Mouse (Mus musculus): ENCODE results near the gene Eif2ak1.
"Not testable (repeated sequence)": the region's sequence is repeated elsewhere in the genome, so short reads cannot be mapped to it uniquely, and the experiment has no call there.

The Eif2ak1 gene

DNA sequence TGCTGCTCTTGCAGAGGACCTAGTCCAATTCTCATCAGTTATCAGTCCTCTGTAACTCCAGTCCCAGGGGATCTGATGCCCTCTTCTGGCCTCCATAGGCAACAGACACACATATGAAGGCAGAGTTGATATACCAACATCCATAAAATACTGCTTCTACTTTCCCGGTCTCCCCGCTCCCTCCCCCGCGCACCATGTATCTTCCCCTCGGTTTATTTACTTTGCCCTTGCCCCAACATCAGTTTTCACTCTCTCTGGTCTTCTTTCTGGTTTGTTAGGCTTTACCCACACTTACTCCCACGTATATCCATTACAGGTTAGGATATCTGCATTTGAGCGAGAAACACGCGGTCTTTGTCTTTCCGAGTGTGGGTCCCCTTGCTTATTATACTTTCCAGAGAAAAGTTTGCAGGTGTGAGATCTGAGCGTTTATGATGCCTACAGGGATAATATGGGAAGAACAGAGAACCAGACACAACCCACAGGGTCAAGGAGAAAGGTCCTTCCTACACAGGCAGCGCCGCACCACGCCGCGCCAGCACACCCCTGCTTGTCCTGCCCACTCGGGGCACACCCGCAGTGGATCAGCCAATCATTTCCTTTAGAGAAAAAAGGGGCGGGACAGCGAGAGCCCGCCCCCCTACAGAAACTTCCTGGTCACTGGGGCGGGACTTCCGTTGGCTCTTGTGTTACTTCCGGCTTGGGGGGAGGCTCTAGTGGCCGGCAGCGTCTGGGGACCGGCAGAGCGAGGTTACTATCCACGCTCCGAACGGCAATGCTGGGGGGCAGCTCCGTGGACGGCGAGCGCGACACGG lies at the start of gene Eif2ak1:
TSS of gene Eif2ak1 (plus strand) at position 673 of the 815 bp plus-strand sequence.
- DNase-seq (ENCODE audit: low read depth, low spot score) = peak; percentile 93

DNA sequence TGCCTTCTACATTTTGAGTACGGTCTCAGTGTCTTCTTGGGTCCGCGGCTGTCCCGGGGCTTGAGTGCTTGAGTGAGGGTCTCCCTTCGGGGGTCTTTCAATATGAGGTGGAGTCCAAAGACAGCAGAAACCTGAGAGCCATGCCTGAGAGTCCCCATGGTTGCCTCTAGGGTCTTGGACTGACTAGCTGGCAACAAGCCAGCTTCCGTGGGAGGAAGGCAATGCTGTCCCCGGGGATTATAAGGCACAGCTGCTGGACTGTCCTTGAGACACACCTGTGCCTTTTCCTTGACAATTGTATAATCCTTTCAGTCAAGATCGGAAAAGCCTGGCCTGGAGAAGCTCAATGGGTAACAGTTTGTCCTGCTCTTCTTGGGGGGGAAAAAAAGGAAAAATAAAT lies 35.6 kb upstream of the Eif2ak1 start:
- DNase-seq (ENCODE audit: low read depth, low spot score) = no peak

DNA sequence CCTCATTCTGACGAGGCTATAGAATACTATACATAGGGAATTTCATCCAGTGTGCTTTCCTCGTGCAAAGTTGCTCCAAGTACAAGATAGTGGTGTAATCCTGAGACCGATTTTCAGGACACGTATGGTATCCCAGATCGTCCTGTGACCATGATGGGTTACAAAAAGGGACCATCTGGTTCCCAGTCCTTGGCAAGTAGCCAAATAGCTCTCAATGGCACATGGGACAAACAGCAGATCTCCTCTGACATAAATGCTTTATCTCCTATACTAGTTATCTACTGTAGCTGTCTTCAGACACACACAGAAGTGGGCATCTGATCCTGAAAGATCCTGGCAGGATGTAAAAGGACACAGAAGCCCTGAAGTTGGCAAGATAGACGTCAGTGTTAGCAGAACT lies 32.2 kb upstream of the Eif2ak1 start:
- DNase-seq (ENCODE audit: low read depth, low spot score) = no peak

DNA sequence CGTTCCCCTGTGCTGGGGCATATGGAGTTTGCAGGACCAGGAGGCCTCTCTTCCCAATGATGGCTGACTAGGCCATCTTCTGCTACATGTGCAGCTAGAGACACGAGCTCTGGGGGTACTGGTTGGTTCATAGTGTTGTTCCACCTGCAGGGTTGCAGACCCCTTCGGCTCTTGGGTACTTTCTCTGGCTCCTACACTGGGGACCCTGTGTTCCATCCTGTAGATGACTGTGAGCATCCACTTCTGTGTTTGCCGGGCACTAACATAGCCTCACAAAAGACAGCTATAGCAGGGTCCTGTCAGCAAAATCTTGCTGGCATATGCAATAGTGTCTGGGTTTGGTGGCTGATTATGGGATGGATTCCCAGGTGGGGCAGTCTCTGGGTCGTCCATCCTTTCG lies 16.4 kb upstream of the Eif2ak1 start:
- DNase-seq (ENCODE audit: low read depth, low spot score) = not testable (repeated sequence)

DNA sequence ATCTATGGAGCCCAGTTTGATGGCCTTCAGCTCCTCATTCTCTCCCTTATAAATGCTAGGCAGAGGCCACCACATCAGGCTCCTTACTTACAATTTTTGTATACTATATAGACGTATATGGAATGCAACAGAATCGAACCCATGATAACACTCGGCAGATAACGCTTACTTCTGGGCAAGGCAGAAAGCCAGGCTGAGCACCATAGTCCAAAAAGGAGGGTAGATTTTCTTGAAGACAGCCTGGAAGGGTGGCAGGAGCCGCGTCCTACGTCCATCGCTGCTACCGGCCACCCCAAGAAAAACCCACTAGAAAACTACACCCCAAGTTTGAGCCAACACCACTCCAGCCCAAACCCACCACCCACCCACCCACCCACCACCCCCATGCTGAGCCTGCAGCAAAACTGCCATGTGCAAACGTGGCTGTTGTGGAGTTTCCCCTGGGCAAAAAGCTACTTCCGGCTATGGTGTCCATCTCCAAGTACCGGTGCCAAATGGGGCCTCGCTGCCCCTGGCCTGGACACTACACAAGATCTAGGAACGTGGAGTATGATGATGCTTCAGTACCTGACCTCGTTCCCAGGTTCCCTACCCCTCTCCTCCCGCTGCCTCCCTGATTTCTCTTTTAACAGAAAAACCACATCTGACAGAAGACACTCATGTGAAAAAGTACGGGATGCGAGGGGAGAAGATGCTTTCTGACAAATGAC lies 13.4 kb upstream of the Eif2ak1 start:
- no peak for DNase-seq (ENCODE audit: low read depth, low spot score)

DNA sequence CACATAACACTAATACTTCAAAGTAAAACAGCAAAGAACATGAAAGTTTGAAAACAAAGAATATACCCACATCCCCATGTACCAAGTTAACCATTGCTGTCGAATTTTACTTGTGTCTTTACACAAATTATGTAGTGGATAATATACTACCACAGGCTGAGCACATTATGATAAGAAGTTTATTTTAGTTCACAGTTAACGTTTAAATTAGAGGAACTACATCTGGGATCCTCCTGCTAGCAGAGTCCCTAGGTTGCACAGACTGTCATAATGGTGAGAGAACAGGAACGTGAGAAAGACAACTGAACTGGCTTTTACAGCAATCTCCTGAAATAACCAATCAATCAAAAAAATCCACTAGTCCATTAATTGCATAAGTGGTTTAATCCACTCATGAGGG lies 10.3 kb upstream of the Eif2ak1 start:
- DNase-seq (ENCODE audit: low read depth, low spot score) = no peak

DNA sequence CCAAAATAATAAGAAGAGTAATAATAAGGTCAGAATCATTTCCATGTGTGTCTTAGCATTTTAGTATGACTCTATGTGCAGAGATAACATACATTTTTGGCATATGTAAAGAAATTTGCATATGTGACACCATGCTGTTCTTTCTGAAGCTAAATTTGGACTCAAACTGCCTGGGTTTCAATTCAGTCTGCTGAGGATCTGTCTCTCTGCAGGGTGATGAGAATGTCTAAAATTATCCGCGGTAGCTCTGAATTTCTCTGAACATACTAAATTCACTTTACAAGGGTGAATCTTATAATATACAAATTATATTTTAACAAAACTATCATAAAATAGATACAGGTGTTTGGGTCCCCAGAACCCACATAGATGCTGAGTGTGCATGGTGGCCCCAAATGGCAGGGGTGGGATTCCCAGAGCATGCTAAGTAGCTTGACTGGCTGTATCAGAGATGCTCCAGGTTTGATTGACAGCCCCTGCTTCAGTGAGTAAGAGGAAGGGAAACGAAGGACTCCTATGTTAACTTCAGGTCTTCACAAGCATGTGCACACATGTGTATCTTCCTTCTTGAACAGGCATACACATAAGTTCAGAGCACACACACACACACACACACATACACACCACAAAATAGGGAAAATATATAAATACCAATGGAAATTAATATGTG lies 8.0 kb upstream of the Eif2ak1 start:
- DNase-seq (ENCODE audit: low read depth, low spot score) = no peak

DNA sequence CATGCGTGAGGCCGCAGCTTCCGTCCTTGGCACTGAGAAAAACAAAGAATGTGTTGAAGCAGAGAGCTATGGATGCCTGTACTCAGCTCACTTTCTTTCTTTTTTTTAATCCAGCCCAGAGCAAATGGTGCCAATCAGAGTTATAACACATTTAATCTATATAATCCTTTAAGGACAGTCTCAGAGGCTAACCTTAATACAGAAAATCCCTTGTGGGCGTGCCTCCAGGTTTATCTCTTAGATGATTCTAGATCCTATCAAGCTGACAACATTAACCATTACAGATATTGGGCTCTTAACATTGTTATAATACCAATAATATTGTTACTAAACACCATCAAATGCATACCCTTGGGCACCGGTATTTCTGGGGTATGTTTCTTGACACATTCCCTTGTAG lies 5.9 kb upstream of the Eif2ak1 start:
- peak; percentile 53 for DNase-seq (ENCODE audit: low read depth, low spot score)

DNA sequence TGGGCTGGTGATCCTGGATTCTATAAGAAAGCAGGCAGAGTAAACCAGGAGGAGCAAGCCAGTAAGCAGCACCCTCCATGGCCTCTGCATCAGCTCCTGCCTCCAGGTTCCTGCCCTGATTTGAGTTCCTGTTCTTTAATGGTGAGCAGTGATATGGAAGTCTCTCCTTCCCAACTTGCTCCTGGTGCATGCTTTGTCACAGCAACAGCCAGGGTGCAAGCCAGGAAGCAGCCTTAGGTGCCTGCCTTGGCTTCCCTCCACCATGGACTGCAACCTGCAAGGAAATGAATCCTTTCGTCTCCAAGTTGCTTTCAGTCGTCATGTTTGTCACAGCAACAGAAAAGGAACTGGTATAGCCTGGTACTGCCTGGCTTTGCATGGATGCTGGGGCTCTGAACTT lies 3.0 kb upstream of the Eif2ak1 start:
- no peak for DNase-seq (ENCODE audit: low read depth, low spot score)

DNA sequence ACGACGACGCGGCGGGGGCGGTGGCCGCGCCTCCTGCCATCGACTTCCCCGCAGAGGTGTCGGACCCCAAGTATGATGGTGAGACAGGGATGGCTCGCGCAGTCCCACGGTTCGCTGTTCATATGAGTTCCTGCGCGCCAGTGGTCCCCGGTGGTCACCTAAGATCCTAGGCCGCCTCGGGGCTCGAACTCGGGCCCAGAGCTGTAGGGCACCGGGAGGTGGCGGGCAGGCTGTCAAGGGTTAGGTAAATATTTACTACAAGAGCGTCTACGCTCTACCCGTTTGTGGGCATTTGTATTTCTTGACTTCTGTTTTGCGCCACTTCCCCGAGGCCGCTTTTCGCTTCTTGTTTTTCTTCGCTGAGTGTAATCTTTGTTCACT lies 333 bp downstream of the Eif2ak1 start:
- no peak for DNase-seq (ENCODE audit: low read depth, low spot score)

DNA sequence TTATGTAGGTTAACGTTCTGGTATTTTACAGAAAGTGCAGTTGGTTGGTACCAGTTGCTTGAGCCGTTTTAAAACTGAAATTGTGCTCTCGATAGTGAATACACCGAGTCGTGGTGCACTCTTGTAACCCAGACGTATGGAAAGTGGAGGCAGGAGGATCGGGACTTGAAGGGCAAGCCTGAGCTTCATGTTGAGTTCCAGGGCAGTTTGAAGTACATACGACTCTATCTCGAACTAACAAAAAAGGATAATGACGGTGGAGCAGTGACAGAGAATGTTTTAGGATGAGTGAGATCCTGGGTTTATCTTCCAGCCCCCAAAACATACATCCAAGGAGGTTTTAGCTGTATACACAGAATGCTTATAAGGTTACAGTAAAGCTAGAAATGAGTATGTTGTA lies 873 bp downstream of the Eif2ak1 start:
- no peak for DNase-seq (ENCODE audit: low read depth, low spot score)

DNA sequence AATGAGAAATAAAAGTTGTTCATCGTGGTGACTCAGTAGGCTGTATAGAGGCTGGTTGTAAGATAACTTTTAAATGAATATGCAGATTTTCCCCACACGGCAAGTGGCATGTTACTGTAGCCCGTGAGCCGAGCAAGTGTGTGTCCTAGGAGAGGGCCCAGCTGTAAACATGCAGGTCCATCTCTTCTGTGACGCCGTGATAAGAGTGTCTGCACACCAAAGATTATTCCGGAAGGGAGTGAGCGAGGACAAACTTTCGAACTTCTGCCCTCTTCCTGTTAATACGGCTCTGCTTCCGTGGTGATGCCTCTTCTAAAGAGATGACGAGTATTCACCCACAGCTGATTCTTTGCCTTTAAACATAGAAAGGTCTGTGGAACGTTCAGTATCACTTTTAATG lies 1.4 kb downstream of the Eif2ak1 start:
- no peak for DNase-seq (ENCODE audit: low read depth, low spot score)

DNA sequence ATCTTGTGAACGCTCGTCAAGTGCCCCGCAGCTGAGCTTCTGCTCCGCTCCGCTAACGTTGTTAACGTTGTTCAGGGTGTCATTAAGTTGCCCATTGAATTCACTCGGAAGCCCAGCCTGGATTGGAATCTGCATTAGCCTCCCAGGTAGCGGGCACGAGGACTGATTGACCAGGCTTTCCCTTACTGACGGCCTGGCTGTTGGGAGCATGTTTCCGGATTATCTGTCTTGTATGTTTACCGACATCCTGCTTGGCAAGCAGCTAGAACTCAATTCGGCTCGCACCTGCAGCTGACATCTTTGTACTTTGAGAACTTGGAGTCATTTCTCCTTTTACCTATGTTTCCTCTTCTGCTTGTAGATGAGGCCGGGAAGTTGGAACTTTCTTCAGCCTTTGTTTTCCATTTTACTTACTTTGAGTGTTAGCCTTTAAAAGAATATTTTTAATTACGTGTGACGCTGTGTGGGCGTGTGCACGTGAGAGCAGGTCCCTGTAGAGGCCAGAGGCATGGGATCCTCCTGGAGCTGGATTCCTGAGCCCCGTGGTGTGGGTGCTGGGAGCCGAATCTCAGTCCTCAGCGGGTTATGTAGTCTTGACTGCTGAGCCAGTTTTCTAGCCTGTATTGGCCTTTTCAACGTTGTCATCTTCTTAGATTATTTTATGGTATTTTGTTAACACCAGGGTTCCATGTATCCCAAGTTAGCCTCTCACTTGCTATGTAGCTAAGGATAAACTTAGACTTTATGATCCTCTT lies 2.5 kb downstream of the Eif2ak1 start:
- DNase-seq (ENCODE audit: low read depth, low spot score) = no peak

DNA sequence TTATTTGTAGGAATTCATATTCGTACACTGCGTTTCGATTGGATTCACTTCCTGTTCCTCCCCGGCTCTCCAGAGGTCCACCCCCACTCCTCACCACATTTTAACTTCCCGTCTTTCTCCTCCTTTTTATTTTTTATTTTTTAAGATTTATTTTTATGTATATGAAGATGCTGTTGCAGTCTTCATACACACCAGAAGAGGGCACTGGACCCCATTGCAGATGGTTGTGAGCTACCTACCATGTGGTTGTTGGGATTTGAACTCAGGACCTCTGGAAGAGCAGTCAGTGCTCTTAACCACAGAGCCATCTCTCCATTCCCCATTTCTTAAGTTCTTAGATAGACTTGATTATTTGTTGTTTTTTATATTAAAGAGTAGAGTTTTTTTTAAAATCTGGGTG lies 3.2 kb downstream of the Eif2ak1 start:
- DNase-seq (ENCODE audit: low read depth, low spot score) = no peak

DNA sequence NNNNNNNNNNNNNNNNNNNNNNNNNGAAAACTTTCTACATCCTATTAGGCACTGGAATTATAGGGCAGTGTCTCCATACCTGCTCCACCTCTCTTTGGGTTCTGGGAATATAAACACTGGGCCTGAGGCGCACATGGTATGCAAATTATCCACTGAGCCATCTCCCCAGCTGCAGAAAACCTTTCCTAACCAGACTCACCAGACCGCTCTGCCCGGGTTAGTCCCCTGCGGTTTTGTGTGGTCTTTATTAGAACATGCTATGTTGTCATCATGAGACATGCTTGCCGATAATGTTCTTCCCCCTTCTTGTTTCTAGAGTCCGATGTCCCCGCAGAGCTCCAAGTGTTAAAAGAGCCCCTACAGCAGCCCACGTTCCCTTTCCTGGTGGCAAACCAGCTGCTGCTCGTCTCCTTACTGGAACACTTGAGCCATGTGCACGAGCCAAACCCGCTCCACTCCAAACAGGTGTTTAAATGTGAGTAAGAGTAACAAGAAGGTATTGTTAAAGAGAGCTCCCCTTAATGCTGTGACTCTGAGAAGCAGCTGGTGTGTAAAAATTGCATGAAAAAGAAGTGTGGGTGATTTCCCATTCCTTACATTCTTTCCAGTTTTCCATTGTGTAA lies 54.1 kb downstream of the Eif2ak1 start:
- DNase-seq (ENCODE audit: low read depth, low spot score) = no peak

DNA sequence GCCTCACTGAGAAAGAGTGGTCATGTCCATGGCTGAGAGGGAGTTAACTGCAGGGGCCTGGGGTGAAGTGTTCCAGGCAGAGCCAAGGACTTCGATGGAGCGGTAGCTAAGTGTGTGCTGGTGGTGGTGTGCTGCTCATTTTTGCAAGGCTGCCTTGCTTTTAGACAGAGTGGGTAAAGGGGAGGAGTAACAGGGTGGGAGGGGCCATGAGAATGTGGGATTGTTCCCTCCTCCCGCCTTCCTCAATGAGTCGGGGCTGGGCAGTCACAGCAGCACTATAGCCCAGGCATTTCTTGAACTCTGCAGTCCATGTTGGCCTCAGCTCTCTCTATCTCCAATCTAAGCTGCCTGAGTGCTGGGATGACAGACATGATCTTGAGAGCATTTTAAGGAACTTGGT lies 57.0 kb downstream of the Eif2ak1 start:
- no peak for DNase-seq (ENCODE audit: low read depth, low spot score)

DNA sequence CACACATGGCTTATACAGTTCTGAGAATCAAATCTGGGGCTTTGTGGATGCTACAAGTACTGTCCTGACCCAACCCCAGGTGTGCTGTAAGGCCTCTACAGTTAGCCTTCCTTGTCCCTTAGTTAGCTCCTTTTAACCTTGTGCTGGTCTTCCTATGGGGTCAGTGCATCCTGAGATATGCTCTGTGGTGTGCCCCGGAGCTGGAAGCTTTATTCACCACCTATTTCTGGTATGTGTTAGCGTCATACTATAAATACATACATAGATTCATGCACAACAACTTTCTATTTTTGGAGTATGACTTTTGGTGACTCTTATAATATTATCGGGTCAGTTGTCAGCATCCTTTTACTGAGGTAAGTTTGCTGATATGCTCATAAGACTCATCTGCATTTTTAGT lies 67.7 kb downstream of the Eif2ak1 start:
- no peak for DNase-seq (ENCODE audit: low read depth, low spot score)

DNA sequence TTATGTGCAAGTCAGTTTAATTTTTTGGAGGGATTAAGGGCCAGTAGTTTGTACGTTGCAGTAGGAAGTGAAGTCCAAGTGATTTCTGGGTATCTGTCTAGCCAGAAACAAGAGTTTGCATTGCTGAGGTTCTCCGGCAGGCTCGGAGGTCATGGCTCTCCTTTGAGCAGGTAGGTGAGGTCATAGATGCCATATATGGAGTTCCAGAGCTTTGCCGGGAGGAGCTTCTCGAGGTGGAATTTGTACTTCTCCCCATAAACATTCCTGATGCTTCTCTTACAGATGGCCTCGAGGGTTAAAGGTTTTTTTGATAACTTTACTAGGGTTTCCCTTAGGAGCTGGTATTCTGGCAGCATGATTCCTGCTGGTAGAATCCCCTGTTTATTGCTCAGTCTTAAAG lies 73.2 kb downstream of the Eif2ak1 start:
- no peak for DNase-seq (ENCODE audit: low read depth, low spot score)

DNA sequence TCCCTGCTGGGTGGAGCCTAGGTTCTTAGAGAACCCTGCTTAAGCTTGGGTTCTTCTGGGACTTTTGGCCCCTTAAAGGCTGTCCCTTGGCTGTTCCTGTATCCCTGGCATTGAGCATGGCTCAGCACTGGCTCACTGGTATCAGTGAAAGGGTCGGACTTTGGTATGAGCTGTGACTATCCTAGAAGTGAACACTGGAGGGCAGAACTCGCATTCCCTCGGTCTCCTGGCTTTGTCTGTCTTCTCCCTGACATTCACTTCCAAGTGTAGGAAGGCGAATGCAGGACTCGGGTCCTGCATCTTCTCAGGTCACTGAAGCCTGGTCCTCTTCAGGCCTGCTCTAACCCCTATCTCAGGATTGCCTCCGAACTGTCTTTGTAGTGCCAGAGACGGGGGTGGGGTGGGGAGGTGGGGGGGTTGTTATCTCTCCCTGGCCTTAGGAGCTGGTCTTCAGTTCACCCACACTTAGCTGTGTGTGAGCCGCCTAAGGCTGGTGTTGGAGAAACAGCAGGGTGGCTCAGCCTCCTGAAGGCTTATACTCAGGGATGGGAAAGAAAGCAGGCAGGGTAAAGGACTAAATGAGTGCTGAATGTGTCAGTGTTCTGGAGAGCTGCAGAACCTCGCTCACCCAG lies 74.8 kb downstream of the Eif2ak1 start:
- no peak for DNase-seq (ENCODE audit: low read depth, low spot score)

DNA sequence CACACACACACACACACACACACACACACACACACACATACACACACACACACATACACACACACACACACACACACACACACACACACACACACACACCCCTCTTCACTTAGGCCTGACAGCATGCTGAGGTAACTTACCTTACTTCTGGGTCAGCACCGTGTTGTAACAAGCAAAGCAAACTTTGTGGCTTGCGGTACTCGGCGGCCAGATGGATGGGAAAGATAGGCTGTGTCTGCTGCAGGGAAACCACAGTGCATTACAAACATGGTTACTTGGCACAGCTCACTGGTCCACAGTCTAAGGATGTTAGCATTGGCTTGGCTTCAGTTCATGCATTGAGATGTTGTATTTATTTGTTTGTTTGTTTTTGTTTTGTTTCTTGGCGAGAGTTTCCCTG lies 75.8 kb downstream of the Eif2ak1 start:
- DNase-seq (ENCODE audit: low read depth, low spot score) = no peak
